Mouse (Mus musculus) left cerebral cortex, adult 11 months (tissue): ENCODE measurements at regions not wholly inside any gene's neighbourhood (a gene's known extent, or its start where the extent isn't known, plus 50 kb on each side); places are given as distances from the start of the nearest gene placed in this dataset.
A peak's percentile ranks its signal among the peaks of the same experiment; 100 is the strongest.

Source experiments
- DNase-seq: peaks from one replicate; pipeline ENCODE4 v3.0.0; 2022; ENCODE audit warnings: low spot score

GRCm38 (mm10) chr9:104496220-104496619 lies 50.9 kb upstream of the Cpne4 start:
- DNase-seq = no peak

- no peak for DNase-seq
Measured at GRCm38 (mm10) chr9:104490696-104491095, 56.4 kb upstream of the Cpne4 start.

GRCm38 (mm10) chr9:104489383-104489782 lies 57.7 kb upstream of the Cpne4 start:
- no peak for DNase-seq

GRCm38 (mm10) chr9:104482440-104482839 lies 64.6 kb upstream of the Cpne4 start:
- DNase-seq = no peak

GRCm38 (mm10) chr9:104480683-104481082 lies 66.4 kb upstream of the Cpne4 start:
- no peak for DNase-seq

GRCm38 (mm10) chr9:104474831-104475230 lies 72.3 kb upstream of the Cpne4 start:
- no peak for DNase-seq

- no peak for DNase-seq
Measured at GRCm38 (mm10) chr9:104467238-104467637, 79.8 kb upstream of the Cpne4 start.

- DNase-seq = no peak
Measured at GRCm38 (mm10) chr9:104463701-104464100, 83.4 kb upstream of the Cpne4 start.

GRCm38 (mm10) chr9:104460133-104460532 lies 87.0 kb upstream of the Cpne4 start:
- no peak for DNase-seq

- DNase-seq = peak; percentile 9
Measured at GRCm38 (mm10) chr9:104457635-104458034, 89.5 kb upstream of the Cpne4 start.

GRCm38 (mm10) chr9:104448577-104449165 lies 98.4 kb upstream of the Cpne4 start:
- peak; percentile 2 for DNase-seq

- peak; percentile 11 for DNase-seq
Measured at GRCm38 (mm10) chr9:104444906-104445305, 102.2 kb upstream of the Cpne4 start.

GRCm38 (mm10) chr9:104443236-104443635 lies 103.8 kb upstream of the Cpne4 start:
- DNase-seq = no peak

GRCm38 (mm10) chr9:104413021-104413420 lies 75.5 kb upstream of the Acpp start:
- no peak for DNase-seq

- DNase-seq = peak; percentile 25
Measured at GRCm38 (mm10) chr9:104410211-104410610, 72.7 kb upstream of the Acpp start.

- no peak for DNase-seq
Measured at GRCm38 (mm10) chr9:104409381-104409780, 71.8 kb upstream of the Acpp start.

- peak; percentile 29 for DNase-seq
Measured at GRCm38 (mm10) chr9:104408571-104409294, 71.2 kb upstream of the Acpp start.

- no peak for DNase-seq
Measured at GRCm38 (mm10) chr9:104407559-104408376, 70.2 kb upstream of the Acpp start.

GRCm38 (mm10) chr9:104407011-104407410 lies 69.5 kb upstream of the Acpp start:
- no peak for DNase-seq

- no peak for DNase-seq
Measured at GRCm38 (mm10) chr9:104406491-104406890, 68.9 kb upstream of the Acpp start.

- DNase-seq = no peak
Measured at GRCm38 (mm10) chr9:104403863-104404262, 66.3 kb upstream of the Acpp start.

GRCm38 (mm10) chr9:104401673-104402072 lies 64.1 kb upstream of the Acpp start:
- DNase-seq = no peak

- no peak for DNase-seq
Measured at GRCm38 (mm10) chr9:104399927-104400326, 62.4 kb upstream of the Acpp start.
